In the genomic region with DNA sequence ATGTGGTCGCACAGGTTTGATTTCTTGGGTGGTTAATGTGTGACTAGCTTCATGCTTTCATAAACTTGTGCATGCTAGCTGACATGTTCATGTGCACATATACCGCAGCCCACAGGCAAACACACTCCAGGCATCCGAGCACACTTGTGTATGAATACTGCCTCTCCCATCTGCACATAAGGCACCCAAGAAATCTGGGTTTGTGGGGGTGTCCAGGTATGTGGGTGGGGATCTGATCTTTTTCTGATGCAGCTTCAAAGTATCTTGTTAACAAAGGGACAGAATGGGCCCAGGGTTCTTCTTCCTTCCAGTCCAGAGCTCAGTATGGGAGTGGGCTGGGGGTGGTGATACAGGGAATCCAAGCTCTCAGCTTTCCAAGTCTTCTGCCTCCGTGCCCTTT, we compare ENCODE assay signal across 20 mouse cellular contexts. TPM values are rescaled to one million over a fixed set of nuclear protein-coding genes. Genes with fewer than 3 reads are reported as not detected.
DNase-seq lines count a peak whose midpoint lies in the region; ATAC-seq and TF ChIP-seq lines count a peak whose summit lies in the region.
"Had no signal": no experiment of that assay in that cellular context is flagged by ENCODE, and none has a peak within 500 bp of the region (broad histone marks: within the 10 kb centered on the region; RNA-seq: fewer than 3 reads in every experiment).

No protein-coding gene starts in this region.

- peak overlapping the region; percentile 46 for H3K9ac ChIP-seq in hindbrain, embryonic 13.5 days
- H3K9ac ChIP-seq in hindbrain, embryonic 12.5 days = no peak overlapping the region
- no peak overlapping the region for H3K9ac ChIP-seq in midbrain, embryonic 11.5 days (ENCODE audit: low read length)
- H3K9ac ChIP-seq in hindbrain, embryonic 16.5 days (ENCODE audit: low read depth, low read length) = peak overlapping the region; percentile 0; the same call in 1 of the 2 replicates
- H3K9ac ChIP-seq in midbrain, postnatal 0 days (replicated peaks; ENCODE audit: low read length, poor library complexity, severe bottlenecking) = peak overlapping the region; percentile 46; the same call in 1 of the 2 replicates
- H3K9ac ChIP-seq: embryonic facial prominence, embryonic 15.5 days; limb, embryonic 13.5 days; liver, embryonic 14.5 days; stomach, embryonic 15.5 days had no signal

- WGBS in hindbrain, embryonic 13.5 days = 64% methylated on average over 4 of the region's 4 CpGs
- WGBS in hindbrain, embryonic 12.5 days = 69% methylated on average over 4 of the region's 4 CpGs
- WGBS in midbrain, embryonic 11.5 days = 65% methylated on average over 4 of the region's 4 CpGs
- 66% methylated on average over 4 of the region's 4 CpGs for WGBS in midbrain, embryonic 10.5 days
- 70% methylated on average over 4 of the region's 4 CpGs for WGBS in hindbrain, embryonic 16.5 days
- WGBS in midbrain, postnatal 0 days = 67% methylated on average over 4 of the region's 4 CpGs

- H3K4me1 ChIP-seq in hindbrain, embryonic 13.5 days (replicated peaks) = peaks cover 67% of the 10 kb centered on the region
- H3K4me1 ChIP-seq in hindbrain, embryonic 12.5 days = peaks cover 49% of the 10 kb centered on the region
- peaks cover 5% of the 10 kb centered on the region; the same call in 1 of the 2 replicates for H3K4me1 ChIP-seq in midbrain, embryonic 11.5 days (ENCODE audit: control insufficient read depth, insufficient read depth, low read length)
- H3K4me1 ChIP-seq in midbrain, embryonic 10.5 days = peaks cover 36% of the 10 kb centered on the region
- H3K4me1 ChIP-seq in hindbrain, embryonic 16.5 days (ENCODE audit: control insufficient read depth, insufficient read depth, low read depth, low read length) = peaks cover 34% of the 10 kb centered on the region
- peaks cover 19% of the 10 kb centered on the region; the same call in 1 of the 2 replicates for H3K4me1 ChIP-seq in midbrain, postnatal 0 days (ENCODE audit: insufficient read depth, low read length)

- peak; percentile 70 for DNase-seq in midbrain, embryonic 11.5 days (ENCODE audit: low spot score, missing footprints)
- DNase-seq in midbrain, embryonic 10.5 days (ENCODE audit: low spot score) = no peak
- no peak for DNase-seq in midbrain, postnatal 0 days (ENCODE audit: low spot score)
- no peak for DNase-seq in c-Kit-positive CD71-positive TER-119-positive erythroid progenitor cells, embryonic 14.5 days (ENCODE audit: low spot score)
- DNase-seq: embryo, embryonic 11 days; gastrocnemius, postnatal 36 days; kidney, adult 8-10 months; kidney, postnatal 36 days; layer of hippocampus, postnatal 36 days; retina, postnatal 1 day; spleen, adult 18-20 months had no signal

- TF ChIP-seq CTCF in midbrain, postnatal 0 days (IDR thresholded peaks at IDR 0.05) = no peak

- H3K27me3 ChIP-seq in hindbrain, embryonic 13.5 days = 0 out of 2 replicates have a peak, but pooled peaks cover 6% of the 10 kb centered on the region
- peaks cover 41% of the 10 kb centered on the region for H3K27me3 ChIP-seq in hindbrain, embryonic 12.5 days
- peaks cover 12% of the 10 kb centered on the region for H3K27me3 ChIP-seq in midbrain, embryonic 11.5 days (ENCODE audit: control insufficient read depth, insufficient read depth, low read length)
- H3K27me3 ChIP-seq in midbrain, embryonic 10.5 days (ENCODE audit: low read depth, poor library complexity, severe bottlenecking) = peaks cover 59% of the 10 kb centered on the region
- no peaks in the 10 kb centered on the region for H3K27me3 ChIP-seq in hindbrain, embryonic 16.5 days (replicated peaks; ENCODE audit: control insufficient read depth, insufficient read depth, low read length)
- no peaks in the 10 kb centered on the region for H3K27me3 ChIP-seq in midbrain, postnatal 0 days (ENCODE audit: insufficient read depth, low read length)

- H3K4me2 ChIP-seq in hindbrain, embryonic 13.5 days = no peak overlapping the region; the same call in 1 of the 2 replicates
- no peak overlapping the region for H3K4me2 ChIP-seq in hindbrain, embryonic 12.5 days (replicated peaks)
- no peak overlapping the region for H3K4me2 ChIP-seq in midbrain, embryonic 11.5 days
- peak overlapping the region; percentile 42; the same call in 1 of the 2 replicates for H3K4me2 ChIP-seq in hindbrain, embryonic 16.5 days (ENCODE audit: low read length)
- peak overlapping the region; percentile 37 for H3K4me2 ChIP-seq in midbrain, postnatal 0 days (ENCODE audit: low read depth, low read length, poor library complexity, severe bottlenecking)
- H3K4me2 ChIP-seq: embryonic facial prominence, embryonic 15.5 days; limb, embryonic 13.5 days; stomach, embryonic 15.5 days had no signal

- H3K4me3 ChIP-seq in hindbrain, embryonic 13.5 days = no peak overlapping the region
- H3K4me3 ChIP-seq in hindbrain, embryonic 12.5 days = no peak overlapping the region
- H3K4me3 ChIP-seq in midbrain, embryonic 11.5 days (ENCODE audit: low read depth, low read length) = no peak overlapping the region
- H3K4me3 ChIP-seq in midbrain, embryonic 10.5 days = no peak overlapping the region
- H3K4me3 ChIP-seq in hindbrain, embryonic 16.5 days (ENCODE audit: low read length) = no peak overlapping the region
- no peak overlapping the region for H3K4me3 ChIP-seq in midbrain, postnatal 0 days (ENCODE audit: low read depth, low read length)
- H3K4me3 ChIP-seq: embryonic facial prominence, embryonic 15.5 days; forebrain, embryonic 10.5 days; limb, embryonic 13.5 days; stomach, embryonic 15.5 days had no signal

- ATAC-seq in hindbrain, embryonic 13.5 days (ENCODE audit: low FRiP score) = no peak
- ATAC-seq in hindbrain, embryonic 12.5 days (ENCODE audit: low FRiP score) = no peak
- ATAC-seq in midbrain, embryonic 11.5 days (ENCODE audit: low FRiP score) = no peak
- no peak for ATAC-seq in hindbrain, embryonic 16.5 days
- no peak for ATAC-seq in midbrain, postnatal 0 days (ENCODE audit: low FRiP score)

- no peaks in the 10 kb centered on the region for H3K36me3 ChIP-seq in hindbrain, embryonic 13.5 days
- H3K36me3 ChIP-seq in hindbrain, embryonic 12.5 days = no peaks in the 10 kb centered on the region
- no peaks in the 10 kb centered on the region for H3K36me3 ChIP-seq in midbrain, embryonic 11.5 days (ENCODE audit: control insufficient read depth, insufficient read depth, low read length)
- no peaks in the 10 kb centered on the region for H3K36me3 ChIP-seq in midbrain, embryonic 10.5 days
- no peaks in the 10 kb centered on the region for H3K36me3 ChIP-seq in hindbrain, embryonic 16.5 days (ENCODE audit: control insufficient read depth, insufficient read depth, low read length)
- H3K36me3 ChIP-seq in midbrain, postnatal 0 days (ENCODE audit: insufficient read depth, low read length) = no peaks in the 10 kb centered on the region
- H3K36me3 ChIP-seq: embryonic facial prominence, embryonic 15.5 days; forebrain, embryonic 10.5 days; limb, embryonic 13.5 days; stomach, embryonic 15.5 days had no signal

- H3K9me3 ChIP-seq in hindbrain, embryonic 13.5 days = no peaks in the 10 kb centered on the region
- H3K9me3 ChIP-seq in hindbrain, embryonic 12.5 days (replicated peaks) = no peaks in the 10 kb centered on the region
- H3K9me3 ChIP-seq in midbrain, embryonic 11.5 days (ENCODE audit: control insufficient read depth, low read length) = no peaks in the 10 kb centered on the region
- H3K9me3 ChIP-seq in midbrain, embryonic 10.5 days (replicated peaks) = no peaks in the 10 kb centered on the region
- H3K9me3 ChIP-seq in hindbrain, embryonic 16.5 days (ENCODE audit: control insufficient read depth, low read length) = no peaks in the 10 kb centered on the region
- no peaks in the 10 kb centered on the region for H3K9me3 ChIP-seq in midbrain, postnatal 0 days (ENCODE audit: low read length)
- H3K9me3 ChIP-seq: embryonic facial prominence, embryonic 15.5 days; forebrain, embryonic 10.5 days; limb, embryonic 13.5 days; stomach, embryonic 15.5 days had no signal

- H3K27ac ChIP-seq in hindbrain, embryonic 13.5 days = no peak overlapping the region
- no peak overlapping the region for H3K27ac ChIP-seq in hindbrain, embryonic 12.5 days
- no peak overlapping the region for H3K27ac ChIP-seq in midbrain, embryonic 11.5 days (ENCODE audit: low read depth, low read length)
- no peak overlapping the region for H3K27ac ChIP-seq in midbrain, embryonic 10.5 days (replicated peaks)
- no peak overlapping the region for H3K27ac ChIP-seq in hindbrain, embryonic 16.5 days (ENCODE audit: low read depth, low read length)
- no peak overlapping the region for H3K27ac ChIP-seq in midbrain, postnatal 0 days (ENCODE audit: low read depth, low read length)
- H3K27ac ChIP-seq: embryonic facial prominence, embryonic 15.5 days; forebrain, embryonic 10.5 days; limb, embryonic 13.5 days; liver, embryonic 14.5 days; stomach, embryonic 15.5 days had no signal

RNA-seq across cellular contexts. Expression of gene Dlgap3, which starts 3.6 kb away (rescaled TPM):
- polyA plus RNA-seq in hindbrain, embryonic 13.5 days (2015; fragmentation: Nextera tagmentation; extraction: Ambion mirVana) = 13.1 and 13.4 TPM in 2 replicates
- polyA plus RNA-seq in hindbrain, embryonic 12.5 days (2016; fragmentation: Nextera tagmentation; extraction: Ambion mirVana) = 12.5 and 13.3 TPM in 2 replicates
- 4.0 and 4.4 TPM in 2 replicates for polyA plus RNA-seq in midbrain, embryonic 11.5 days (2014; fragmentation: Nextera tagmentation; extraction: Ambion mirVana)
- polyA plus RNA-seq in midbrain, embryonic 10.5 days (2016; fragmentation: Nextera tagmentation; extraction: Ambion mirVana) = 1.9 and 2.8 TPM in 2 replicates
- polyA plus RNA-seq in hindbrain, embryonic 16.5 days (2015; fragmentation: Nextera tagmentation; extraction: Ambion mirVana) = 21.0 and 22.3 TPM in 2 replicates
- total RNA-seq in midbrain, postnatal 0 days (2014; rRNA removed) = 131 and 156 TPM in 2 replicates
- polyA plus RNA-seq in midbrain, postnatal 0 days (2015; fragmentation: Nextera tagmentation; extraction: Ambion mirVana) = 34.5 and 34.8 TPM in 2 replicates
- total RNA-seq: megakaryocyte progenitor cell, adult 5-6 weeks had no signal

RNA-seq across cellular contexts. Expression of gene Tmem35b, which starts 49.1 kb away (rescaled TPM):
- polyA plus RNA-seq in hindbrain, embryonic 13.5 days (2015; fragmentation: Nextera tagmentation; extraction: Ambion mirVana) = 20.5 and 21.5 TPM in 2 replicates
- polyA plus RNA-seq in hindbrain, embryonic 12.5 days (2016; fragmentation: Nextera tagmentation; extraction: Ambion mirVana) = 19.8 and 20.0 TPM in 2 replicates
- 14.3 and 16.0 TPM in 2 replicates for polyA plus RNA-seq in midbrain, embryonic 11.5 days (2014; fragmentation: Nextera tagmentation; extraction: Ambion mirVana)
- 15.3 and 20.1 TPM in 2 replicates for polyA plus RNA-seq in midbrain, embryonic 10.5 days (2016; fragmentation: Nextera tagmentation; extraction: Ambion mirVana)
- polyA plus RNA-seq in hindbrain, embryonic 16.5 days (2015; fragmentation: Nextera tagmentation; extraction: Ambion mirVana) = 16.9 and 17.5 TPM in 2 replicates
- 2.4 and 5.4 TPM in 2 replicates for total RNA-seq in midbrain, postnatal 0 days (2014; rRNA removed)
- polyA plus RNA-seq in midbrain, postnatal 0 days (2015; fragmentation: Nextera tagmentation; extraction: Ambion mirVana) = 12.8 and 14.0 TPM in 2 replicates

Comparison
In these comparisons a context has a peak if more than half of its experiments do, and no peak if none do; other contexts are left out.
1. H3K4me2 ChIP-seq: peak in hindbrain, embryonic 16.5 days (single experiment) and midbrain, postnatal 0 days (single experiment); none in hindbrain, embryonic 13.5 days (single experiment), hindbrain, embryonic 12.5 days (single experiment) and midbrain, embryonic 11.5 days (single experiment).
2. H3K9ac ChIP-seq: peak in hindbrain, embryonic 13.5 days (single experiment), hindbrain, embryonic 16.5 days (single experiment) and midbrain, postnatal 0 days (single experiment); none in hindbrain, embryonic 12.5 days (single experiment) and midbrain, embryonic 11.5 days (single experiment).